Mouse (Mus musculus) heart, postnatal 0 days (tissue): ENCODE data around the gene Atp13a3. TPM values are rescaled to one million over a fixed set of nuclear protein-coding genes. Genes with fewer than 3 reads are reported as not detected.

Source experiments
- ATAC-seq: fragments of 200-750 bp; cut with Nextera tagmentation; 2 replicates; pipeline ENCODE4 v1.8.0; 2017; ENCODE audit warnings: low read depth, moderate number of reproducible peaks, moderate library complexity; ENCODE audit not compliant: insufficient read depth
- DNase-seq: peaks from one replicate; pipeline ENCODE4 v3.0.0-alpha.2; 2016; ENCODE audit warnings: low spot score
- H3K27ac ChIP-seq: fragments of 300-500 bp; sonication (generic); 2 replicates; pipeline ENCODE4 v1.5.1; 2014; ENCODE audit warnings: low read depth, mild to moderate bottlenecking
- H3K27me3 ChIP-seq: fragments of 300-500 bp; sonication (generic); 2 replicates; pipeline ENCODE4 v1.6.1; 2014; ENCODE audit warnings: low read length, mixed read lengths; ENCODE audit not compliant: control insufficient read depth, insufficient read depth
- H3K36me3 ChIP-seq: fragments of 300-500 bp; sonication (generic); replicated peaks from 2 replicates; pipeline ENCODE4 v1.6.1; 2014; ENCODE audit warnings: low read length, mixed read lengths; ENCODE audit not compliant: control insufficient read depth, insufficient read depth
- H3K4me1 ChIP-seq: fragments of 300-500 bp; sonication (generic); 2 replicates; pipeline ENCODE4 v1.6.1; 2014; ENCODE audit warnings: antibody characterized with exemption; ENCODE audit not compliant: control insufficient read depth, insufficient read depth
- H3K4me2 ChIP-seq: fragments of 300-500 bp; sonication (generic); 2 replicates; pipeline ENCODE4 v1.6.1; 2014; ENCODE audit warnings: low read depth, mild to moderate bottlenecking, low read length, moderate library complexity
- H3K4me3 ChIP-seq: fragments of 300-500 bp; sonication (generic); 2 replicates; pipeline ENCODE4 v1.5.1; 2014; ENCODE audit warnings: low read depth, low read length
- H3K9ac ChIP-seq: fragments of 300-500 bp; sonication (generic); replicated peaks from 2 replicates; pipeline ENCODE4 v1.6.1; 2014; ENCODE audit warnings: low read depth, low read length, mixed read lengths
- H3K9me3 ChIP-seq: fragments of 300-500 bp; sonication (generic); replicated peaks from 2 replicates; pipeline ENCODE4 v1.6.1; 2016; ENCODE audit warnings: low read length; ENCODE audit not compliant: control insufficient read depth
- CTCF ChIP-seq: IDR thresholded peaks from 2 replicates; pipeline ENCODE4 v1.5.1; 2016; ENCODE audit warnings: antibody characterized with exemption, control low read depth, low read depth
- EP300 ChIP-seq: IDR thresholded peaks from 2 replicates; pipeline ENCODE4 v1.6.1; 2016; ENCODE audit warnings: antibody characterized with exemption, low read depth
- WGBS: fragments of 180-500 bp; shearing (Covaris S2); extraction: QIAGEN DNeasy Blood & Tissue Kit; methylation state at CpG from one replicate; pipeline ENCODE4 v1.1.7; 2014; 5-methylcytosine and 5-hydroxymethylcytosine counted together
- polyA plus RNA-seq: library from polyadenylated mRNA; unstranded; fragments of >200 nt; fragmentation: Nextera tagmentation; extraction: Ambion mirVana; gene quantifications from 2 replicates; pipeline ENCODE4 v1.2.1, GENCODE M21; 2015
- total RNA-seq: library from RNA; depleted of rRNA; stranded (reverse); fragments of >200 nt; gene quantifications from 2 replicates; pipeline ENCODE4 v1.2.3, GENCODE M21; 2014; ENCODE audit warnings: low replicate concordance

Gene Atp13a3
- total and polyA plus RNA-seq, 2 experiments from 2014 or later, result 4.5 to 27.1 TPM

DNA sequence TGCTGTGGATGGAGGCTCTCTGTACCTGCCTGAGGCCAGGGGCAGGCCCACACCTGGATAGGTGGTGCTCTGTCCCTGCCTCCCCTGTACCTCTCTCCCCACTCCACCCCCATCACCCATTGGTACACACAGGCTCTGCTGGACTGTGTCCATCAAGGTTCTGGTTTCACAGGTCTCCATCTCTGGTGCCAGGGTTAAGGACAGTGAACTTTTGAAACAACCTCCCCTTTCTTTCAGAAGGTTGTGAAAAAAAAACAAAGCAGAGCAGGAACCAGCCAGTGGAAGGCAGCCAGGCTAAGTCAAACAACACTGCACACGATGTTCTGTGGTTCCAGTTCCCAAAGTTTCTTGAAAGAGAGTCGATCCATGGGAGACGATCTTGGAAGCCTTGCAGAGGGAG is 6.9 kb upstream of the Atp13a3 start:
- Histone ChIP-seq H3K4me3 (no peak overlapping the region), H3K4me1 (no peaks in the 10 kb centered on the region), H3K27me3 (no peaks in the 10 kb centered on the region), H3K9me3 (no peaks in the 10 kb centered on the region), H3K4me2 (no peak overlapping the region), H3K36me3 (no peaks in the 10 kb centered on the region), H3K27ac (no peak overlapping the region), H3K9ac (no peak overlapping the region)
- WGBS, result 71% methylated on average over 3 of the region's 3 CpGs
- TF ChIP-seq CTCF (no peak), EP300 (no peak)
- ATAC-seq, result no peak
- no peak for DNase-seq

DNA sequence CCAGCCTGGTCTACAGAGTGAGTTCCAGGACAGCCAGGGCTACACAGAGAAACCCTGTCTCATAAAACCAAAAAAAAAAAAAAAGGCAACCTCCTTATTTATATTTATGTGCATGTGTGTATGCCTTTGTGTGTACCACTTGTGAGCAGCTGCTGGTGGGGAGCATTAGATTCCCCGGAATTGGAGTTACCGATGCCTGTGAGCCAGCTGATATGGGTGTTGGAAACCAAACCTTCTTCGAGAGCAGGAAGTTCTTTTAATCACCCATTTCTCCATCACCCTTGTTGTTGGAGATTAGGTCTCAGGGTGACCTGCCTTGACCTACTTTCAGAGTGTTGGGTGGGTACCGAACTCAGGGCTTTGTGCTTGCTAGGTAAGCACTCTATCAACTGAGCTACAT is 5.1 kb upstream of the Atp13a3 start:
- WGBS, result 80% methylated on average over 4 of the region's 4 CpGs
- Histone ChIP-seq H3K27ac (no peak overlapping the region), H3K4me3 (no peak overlapping the region), H3K4me2 (no peak overlapping the region), H3K9me3 (no peaks in the 10 kb centered on the region), H3K4me1 (no peaks in the 10 kb centered on the region), H3K9ac (no peak overlapping the region), H3K27me3 (no peaks in the 10 kb centered on the region), H3K36me3 (no peaks in the 10 kb centered on the region)
- no peak for TF ChIP-seq EP300
- no peak for TF ChIP-seq CTCF
- DNase-seq (no peak), ATAC-seq (no peak)

DNA sequence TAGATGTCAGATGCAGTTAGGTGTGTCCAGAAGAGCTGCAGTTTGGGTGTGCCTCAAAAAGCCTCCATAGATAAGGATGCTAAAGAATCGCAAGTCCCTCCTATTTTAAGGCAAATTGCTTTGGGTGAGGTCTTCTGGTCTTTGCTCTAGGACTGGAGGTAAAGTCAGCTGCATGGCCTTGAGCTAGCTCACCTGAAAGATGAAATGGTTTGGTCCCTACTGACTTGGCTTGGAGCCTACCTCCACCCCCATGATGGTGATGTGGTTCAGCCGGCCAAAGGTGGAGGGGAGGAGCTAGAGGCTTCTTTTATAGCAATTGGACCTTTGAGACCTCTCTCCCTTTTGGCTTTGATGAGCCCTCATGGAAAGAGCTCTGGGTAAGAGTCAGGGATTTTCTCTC is 1.7 kb upstream of the Atp13a3 start:
- TF ChIP-seq CTCF, result no peak
- DNase-seq, result no peak
- H3K9ac ChIP-seq, result no peak overlapping the region
- no peak overlapping the region for H3K4me3 ChIP-seq
- H3K27me3 ChIP-seq, result no peaks in the 10 kb centered on the region
- H3K4me2 ChIP-seq, result no peak overlapping the region
- 63% methylated on average over 2 of the region's 2 CpGs for WGBS
- no peaks in the 10 kb centered on the region for H3K4me1 ChIP-seq
- ATAC-seq, result no peak
- no peak overlapping the region for H3K27ac ChIP-seq
- no peaks in the 10 kb centered on the region for H3K9me3 ChIP-seq
- no peaks in the 10 kb centered on the region for H3K36me3 ChIP-seq

GRCm38 (mm10) chr16:30403528-30403927 is 2.2 kb downstream of the Atp13a3 start:
- TF ChIP-seq EP300, result no peak
- no peak for TF ChIP-seq CTCF
- DNase-seq, result no peak
- no peaks in the 10 kb centered on the region for H3K4me1 ChIP-seq
- H3K4me3 ChIP-seq, result no peak overlapping the region
- no peak for ATAC-seq
- H3K27ac ChIP-seq, result no peak overlapping the region
- no peaks in the 10 kb centered on the region for H3K36me3 ChIP-seq
- H3K27me3 ChIP-seq, result no peaks in the 10 kb centered on the region
- H3K4me2 ChIP-seq, result no peak overlapping the region
- H3K9ac ChIP-seq, result no peak overlapping the region
- WGBS, result 72% methylated on average over 3 of the region's 3 CpGs
- no peaks in the 10 kb centered on the region for H3K9me3 ChIP-seq

DNA sequence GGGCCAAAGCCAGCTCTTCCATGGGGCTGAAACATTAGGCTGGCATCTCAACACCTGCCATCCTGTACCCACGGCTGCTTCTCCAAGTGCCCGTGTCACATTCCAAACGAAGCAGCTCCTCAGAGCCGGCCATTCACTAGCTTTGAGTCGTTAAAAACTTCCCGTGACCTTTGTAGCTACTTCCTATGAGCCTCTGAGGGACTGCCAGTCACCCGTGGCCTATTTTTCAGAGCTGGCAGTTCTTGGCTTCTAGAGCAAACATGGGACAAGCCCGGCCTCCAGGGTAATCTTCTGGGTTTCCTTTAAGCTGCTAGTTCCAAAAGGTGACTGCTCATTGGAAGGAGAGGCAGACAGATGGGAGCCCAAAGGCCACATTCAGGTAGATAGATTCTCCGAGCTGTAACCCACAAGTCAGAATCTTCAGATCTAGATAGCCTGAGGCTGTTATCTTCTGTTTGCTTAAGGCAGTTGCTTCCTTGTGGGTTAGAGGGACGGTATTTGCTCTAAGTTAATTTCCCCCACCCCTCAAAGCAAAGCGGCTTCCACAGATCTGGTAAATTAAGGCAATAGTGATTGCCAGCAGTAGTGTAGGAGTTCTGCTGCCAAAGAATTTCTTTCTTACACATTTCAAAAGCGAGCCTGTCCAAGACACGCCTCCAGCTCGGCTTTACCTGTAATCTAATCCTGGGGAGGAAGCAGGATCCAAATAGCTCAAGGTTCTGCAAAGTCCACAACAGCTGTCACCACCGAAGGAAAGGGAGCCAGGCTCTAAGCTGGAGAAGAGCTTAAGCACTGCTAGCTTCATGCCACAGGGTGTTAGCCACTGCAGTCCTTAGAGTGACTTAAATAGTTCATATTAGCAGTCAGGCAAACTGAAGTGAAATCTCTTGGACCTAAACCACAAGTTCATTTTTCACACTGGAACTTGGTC is 8.4 kb downstream of the Atp13a3 start:
- no peak overlapping the region for H3K4me3 ChIP-seq
- 31% methylated on average over 15 of the region's 15 CpGs for WGBS
- no peak overlapping the region for H3K4me2 ChIP-seq
- H3K9ac ChIP-seq, result no peak overlapping the region
- H3K36me3 ChIP-seq, result no peaks in the 10 kb centered on the region
- peaks cover 4% of the 10 kb centered on the region; the same call in 1 of the 2 replicates for H3K9me3 ChIP-seq
- ATAC-seq (no peak), DNase-seq (no peak)
- no peak overlapping the region for H3K27ac ChIP-seq
- no peaks in the 10 kb centered on the region for H3K27me3 ChIP-seq
- H3K4me1 ChIP-seq, result peaks cover 9% of the 10 kb centered on the region; the same call in 1 of the 2 replicates
- TF ChIP-seq CTCF (no peak), EP300 (no peak)
